Mouse (Mus musculus) liver, adult 2 months (tissue): ENCODE results near the gene Gm20388.

ENCODE experiments used
- CTCF ChIP-seq: fragments of 200-500 bp; IDR thresholded peaks from 2 replicates; pipeline ENCODE4 v1.5.1; 2011; ENCODE audit warnings: low read depth, low read length, control low read depth
- POLR2A ChIP-seq: fragments of 200-500 bp; IDR thresholded peaks from 2 replicates; pipeline ENCODE4 v1.6.1; 2011; ENCODE audit warnings: low read length, control low read depth; ENCODE audit not compliant: insufficient read depth; ENCODE audit errors: extremely low read depth

DNA sequence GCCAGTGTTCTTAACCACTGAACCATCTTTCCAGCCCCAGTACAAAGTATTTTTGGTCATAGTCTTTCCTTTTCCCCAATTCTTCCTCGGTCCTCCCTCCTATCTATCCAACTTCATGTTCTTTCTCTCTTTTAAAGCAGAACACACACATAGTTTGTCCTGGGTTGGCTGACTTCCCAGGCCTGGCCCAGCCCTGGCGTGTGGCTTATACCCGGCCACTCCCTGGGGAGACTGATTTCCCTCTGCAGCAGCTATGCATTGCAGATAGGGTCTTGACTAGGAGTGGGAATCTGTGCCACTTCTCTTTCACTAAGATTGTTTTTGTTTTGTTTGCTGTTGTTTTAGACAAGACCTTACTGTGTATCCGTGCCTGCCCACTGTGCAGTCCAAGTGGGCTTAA is 3160.5 kb downstream of the Gm20388 start:
- TF ChIP-seq CTCF, result no peak
- no peak for TF ChIP-seq POLR2A
